Mouse (Mus musculus) hematopoietic stem cell, adult 5-6 weeks (primary cell): ENCODE data around the gene Pvr. TPM values are rescaled to one million over a fixed set of nuclear protein-coding genes. Genes with fewer than 3 reads are reported as not detected.

Experiments
- total RNA-seq: library from RNA; stranded (forward); fragments of 172-1452, 232-1000 nt; gene quantifications from 2 replicates; pipeline ENCODE4 v1.2.3, GENCODE M21; 2017

Pvr gene
- total RNA-seq, 1 experiment from 2014 or later, result 13.4 TPM

Other genes starting within 250 kb of the Pvr start
- gene Apoc2, start 243.2 kb downstream of the Pvr start, total RNA-seq, result 6.1 TPM in 1 of 2 replicates, not detected in the other
- not detected in 2 replicates for gene Gm44805, start 239.7 kb downstream of the Pvr start, total RNA-seq
- not detected in 2 replicates for gene Apoc4, start 239.7 kb downstream of the Pvr start, total RNA-seq
- not detected in 2 replicates for gene Apoc1, start 228.5 kb downstream of the Pvr start, total RNA-seq
- 167 and 314 TPM in 2 replicates for gene Apoe, start 222.0 kb downstream of the Pvr start, total RNA-seq
- gene Tomm40, start 205.7 kb downstream of the Pvr start, total RNA-seq, result 24.6 and 29.0 TPM in 2 replicates
- 2.0 and 3.8 TPM in 2 replicates for gene Nectin2, start 170.7 kb downstream of the Pvr start, total RNA-seq
- 2.3 and 4.2 TPM in 2 replicates for gene Bcam, start 150.1 kb downstream of the Pvr start, total RNA-seq
- not detected in 2 replicates for gene Cblc, start 124.4 kb downstream of the Pvr start, total RNA-seq
- 3.0 and 5.3 TPM in 2 replicates for gene Bcl3, start 98.4 kb downstream of the Pvr start, total RNA-seq
- not detected in 2 replicates for gene Gm19345, start 69.2 kb downstream of the Pvr start, total RNA-seq
- gene Ceacam16, start 59.9 kb downstream of the Pvr start, total RNA-seq, result 0.10 and 0.38 TPM in 2 replicates
- gene Ceacam19, start 33.2 kb downstream of the Pvr start, total RNA-seq, result not detected in 2 replicates
- not detected in 2 replicates for gene Igsf23, start 29.6 kb upstream of the Pvr start, total RNA-seq
- not detected in 2 replicates for gene Ceacam20, start 44.3 kb upstream of the Pvr start, total RNA-seq
- gene Nlrp9b, start 70.3 kb upstream of the Pvr start, total RNA-seq, result not detected in 2 replicates
- not detected in 2 replicates for gene Vmn1r91, start 178.5 kb upstream of the Pvr start, total RNA-seq
- not detected in 2 replicates for gene Gm16442, start 201.4 kb upstream of the Pvr start, total RNA-seq
- gene Vmn1r93, start 217.9 kb upstream of the Pvr start, total RNA-seq, result not detected in 2 replicates
- gene Vmn1r94, start 247.2 kb upstream of the Pvr start, total RNA-seq, result not detected in 2 replicates